Mouse (Mus musculus): ENCODE results near the gene Kdm5b. TPM values are rescaled to one million over a fixed set of nuclear protein-coding genes. Genes with fewer than 3 reads are reported as not detected.

Kdm5b gene
- total RNA-seq, 2 experiments from 2014 or later = 17.2 to 17.7 TPM

- DNase-seq = peak in 1 of 2 experiments; percentile 12
- intact Hi-C loops (cut with DNase I) = no loop called here
These were observed 11.7 kb upstream of the Kdm5b start for GRCm38 (mm10) chr1:134548231-134548630.

GRCm38 (mm10) chr1:134549632-134550132 is 10.3 kb upstream of the Kdm5b start, which contains the start of gene Mgat4e:
TSS of gene Mgat4e (minus strand) at chr1:134549682.
- intact Hi-C loops (cut with DNase I) = no loop called here

GRCm38 (mm10) chr1:134551869-134552268 is 8.1 kb upstream of the Kdm5b start:
- intact Hi-C loops (cut with DNase I) = no loop called here
- DNase-seq = no peak

More at GRCm38 (mm10) chr1:134549632-134550132, 10.3 kb upstream of the Kdm5b start, which contains the start of gene Mgat4e:
- DNase-seq = no peak

GRCm38 (mm10) chr1:134552396-134552795 is 7.6 kb upstream of the Kdm5b start:
- intact Hi-C loops (cut with DNase I) = no loop called here
- no peak for DNase-seq

GRCm38 (mm10) chr1:134555240-134555870 is 4.6 kb upstream of the Kdm5b start:
- no peak for DNase-seq
- intact Hi-C loops (cut with DNase I) = no loop called here

GRCm38 (mm10) chr1:134555871-134556670 is 3.9 kb upstream of the Kdm5b start:
- intact Hi-C loops (cut with DNase I) = no loop called here
- DNase-seq = peak in 1 of 2 experiments; percentile 9

GRCm38 (mm10) chr1:134556671-134557218 is 3.2 kb upstream of the Kdm5b start:
- DNase-seq = peak; percentile 91 to 92
- intact Hi-C loops (cut with DNase I) = no loop called here

GRCm38 (mm10) chr1:134558511-134558910 is 1.5 kb upstream of the Kdm5b start:
- intact Hi-C loops (cut with DNase I) = no loop called here
- no peak for DNase-seq

GRCm38 (mm10) chr1:134559226-134559625 is 745 bp upstream of the Kdm5b start:
- DNase-seq = no peak
- intact Hi-C loops (cut with DNase I) = no loop called here

- DNase-seq = no peak
- intact Hi-C loops (cut with DNase I) = loop anchor here (2.0 to 5.0 kb wide), 2 partner anchors 42 to 198 kb away; partner anchors contain the start of gene Tmem183a
These were observed 425 bp downstream of the Kdm5b start for GRCm38 (mm10) chr1:134560396-134560795.

- intact Hi-C loops (cut with DNase I) = loop anchor here (2.0 to 5.0 kb wide), 2 partner anchors 42 to 199 kb away; partner anchors contain the start of gene Tmem183a
- DNase-seq = peak; percentile 34 to 37
These were observed 1.1 kb downstream of the Kdm5b start for GRCm38 (mm10) chr1:134560801-134561769.

GRCm38 (mm10) chr1:134561770-134562143 is 1.8 kb downstream of the Kdm5b start:
- intact Hi-C loops (cut with DNase I) = loop anchor here (2.0 to 5.0 kb wide), 2 partner anchors 43 to 199 kb away; partner anchors contain the start of gene Tmem183a
- DNase-seq = no peak

- DNase-seq = no peak
- intact Hi-C loops (cut with DNase I) = loop anchor here (5.0 kb wide), 1 partner anchor 200 kb away; the partner anchor contains the start of gene Tmem183a
These were observed 2.5 kb downstream of the Kdm5b start for GRCm38 (mm10) chr1:134562457-134562856.

GRCm38 (mm10) chr1:134563726-134564125 is 3.8 kb downstream of the Kdm5b start:
- no peak for DNase-seq
- intact Hi-C loops (cut with DNase I) = loop anchor here (5.0 kb wide), 1 partner anchor 201 kb away; the partner anchor contains the start of gene Tmem183a

- no peak for DNase-seq
- intact Hi-C loops (cut with DNase I) = no loop called here
These were observed 7.5 kb downstream of the Kdm5b start for GRCm38 (mm10) chr1:134567511-134567910.

GRCm38 (mm10) chr1:134570171-134570570 is 10.2 kb downstream of the Kdm5b start:
- intact Hi-C loops (cut with DNase I) = no loop called here

GRCm38 (mm10) chr1:134570631-134571030 is 10.7 kb downstream of the Kdm5b start:
- DNase-seq = no peak
- intact Hi-C loops (cut with DNase I) = no loop called here

More at GRCm38 (mm10) chr1:134570171-134570570, 10.2 kb downstream of the Kdm5b start:
- DNase-seq = no peak

GRCm38 (mm10) chr1:134573300-134573931 is 13.4 kb downstream of the Kdm5b start:
- DNase-seq = no peak
- intact Hi-C loops (cut with DNase I) = no loop called here

- intact Hi-C loops (cut with DNase I) = no loop called here
- DNase-seq = no peak
These were observed 14.0 kb downstream of the Kdm5b start for GRCm38 (mm10) chr1:134573932-134574315.

Data from heart, postnatal 36 days (tissue).